Mouse (Mus musculus): ENCODE measurements around the gene Lig4.

Gene Lig4

GRCm38 (mm10) chr8:9929746-9930445 is 47.6 kb downstream of the Lig4 start:
- DNase-seq, result no peak
